Mouse (Mus musculus) ovary, postnatal 10 days (tissue): Measurements from ENCODE around the gene Baiap2l2.

Experiments used
- DNase-seq: peaks from one replicate; pipeline ENCODE4 v3.0.0; 2022; ENCODE audit warnings: low spot score

Baiap2l2 gene

DNA sequence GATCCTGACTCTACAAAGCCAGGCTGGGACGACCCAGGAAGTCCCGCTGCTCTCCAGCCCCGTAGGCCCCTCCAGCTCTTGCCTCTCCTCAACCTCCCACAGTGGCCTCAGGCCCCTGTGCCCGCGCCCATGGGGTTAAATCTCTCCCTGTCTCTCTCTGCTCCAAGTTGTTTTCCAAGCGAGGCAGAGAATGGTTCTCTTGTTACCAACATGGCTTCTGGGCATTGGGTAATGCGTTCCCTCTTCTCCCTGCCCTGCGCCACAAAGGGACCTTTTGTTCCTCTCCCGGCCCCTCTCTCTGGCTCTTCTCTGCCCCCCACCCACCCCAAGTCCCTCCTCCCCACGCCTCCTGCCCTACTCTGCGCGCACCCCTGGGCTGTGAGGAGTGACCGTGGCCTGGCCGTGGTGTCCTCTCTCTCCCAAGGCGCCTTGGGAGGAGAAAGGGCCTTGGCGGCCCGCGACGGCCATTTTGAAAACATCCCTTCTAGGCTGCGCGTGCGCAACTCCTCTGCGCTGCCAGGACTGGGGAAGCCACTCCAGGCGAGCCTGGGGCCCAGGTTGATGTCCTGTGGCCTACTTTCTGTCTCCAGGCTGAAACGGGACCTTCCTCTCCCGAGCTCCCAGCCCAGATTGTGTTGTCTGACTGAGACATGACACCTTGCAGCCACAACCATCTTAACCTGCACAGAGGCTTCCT, 72.4 kb downstream of the Baiap2l2 start:
- DNase-seq: no peak

DNA sequence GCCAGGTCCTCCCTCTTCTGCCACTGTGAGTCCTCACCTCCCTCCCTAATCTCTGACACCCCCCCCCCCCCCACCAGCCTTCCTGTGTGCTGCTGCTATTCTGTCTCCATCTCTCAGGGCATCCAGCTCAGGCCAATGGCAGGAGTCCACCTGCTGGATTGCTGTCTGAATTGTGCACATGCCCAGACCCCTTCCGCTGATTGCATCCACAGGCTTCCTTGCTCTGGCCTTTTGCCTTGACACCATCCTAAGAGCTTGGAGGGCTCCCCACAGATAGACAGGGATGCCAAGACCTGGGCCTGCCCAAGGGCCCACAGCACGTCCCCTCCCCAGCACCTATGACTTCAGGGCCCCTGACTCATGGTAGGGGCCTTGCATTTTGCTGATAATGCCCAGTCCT, 75.0 kb downstream of the Baiap2l2 start:
- no peak for DNase-seq

DNA sequence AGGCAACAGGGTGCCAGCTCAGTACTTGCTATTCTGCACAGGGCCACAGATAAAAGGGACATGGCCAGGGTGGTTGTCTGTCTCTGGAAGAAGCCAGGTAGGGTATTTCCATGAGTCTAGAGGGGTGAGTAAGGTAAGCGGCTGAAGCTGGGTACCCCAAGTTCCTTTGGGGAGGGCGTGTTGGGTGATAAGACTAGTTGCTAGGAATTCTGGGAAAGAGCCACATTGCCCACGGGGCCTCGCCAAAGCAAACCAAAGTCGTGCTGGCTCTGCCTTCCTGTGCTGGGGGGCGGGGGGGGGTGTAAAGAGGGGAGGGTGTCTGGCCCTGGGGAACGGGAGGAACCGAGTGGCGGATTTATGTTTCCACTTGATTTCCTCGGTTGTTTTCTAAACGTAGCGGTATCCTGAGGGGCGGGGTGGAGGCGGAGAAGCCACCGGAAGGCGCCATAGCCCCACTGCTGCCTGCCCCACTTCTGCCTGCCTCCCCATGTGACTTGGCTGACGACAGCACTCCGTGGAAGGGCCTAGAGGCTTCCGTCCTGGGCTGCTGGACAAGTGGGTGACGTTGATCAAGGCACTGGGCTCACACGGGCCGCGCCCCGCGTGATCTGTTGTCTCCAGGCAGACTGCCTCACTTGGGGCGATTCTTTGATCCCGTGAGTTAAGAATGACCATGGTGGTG, 76.4 kb downstream of the Baiap2l2 start:
- no peak for DNase-seq

DNA sequence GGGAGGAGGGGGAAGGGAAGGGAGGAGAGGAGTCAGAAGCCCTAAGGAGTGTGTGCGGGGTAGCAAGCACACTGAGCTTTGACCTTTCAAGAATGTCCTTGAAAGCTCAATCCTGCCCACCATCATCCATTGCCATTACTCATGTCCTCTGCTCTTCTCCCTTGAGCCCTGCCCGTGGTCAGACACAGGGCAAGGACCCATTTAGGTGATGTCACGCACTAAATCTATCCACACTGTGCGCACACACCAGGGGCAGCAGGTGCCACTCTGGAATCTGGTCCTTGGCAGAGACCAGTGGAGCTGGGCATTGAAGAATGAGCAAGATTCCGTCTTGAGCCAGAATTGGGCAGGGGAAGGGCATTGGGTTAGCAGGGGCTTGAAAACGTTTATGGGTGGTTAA, 77.1 kb downstream of the Baiap2l2 start:
- no peak for DNase-seq
